7 mouse cellular contexts compared by ENCODE assay signal in genomic region chr6:146079261-146079660, GRCm38 (mm10).
A peak's percentile ranks its signal among the peaks of the same experiment; 100 is the strongest.
DNase-seq lines count a peak whose midpoint lies in the region; ATAC-seq and TF ChIP-seq lines count a peak whose summit lies in the region.

No protein-coding gene starts in this region.

- ATAC-seq in Patski: no peak
- ATAC-seq in forebrain, postnatal 0 days: peak; percentile 66
- peak; percentile 73 for ATAC-seq in megakaryocyte-erythroid progenitor cell, adult 5-6 weeks (replicated peaks; ENCODE audit: low FRiP score, low TSS enrichment, poor library complexity, severe bottlenecking)

- DNase-seq in Patski (ENCODE audit: low read depth, low spot score): no peak
- peak; percentile 45 for DNase-seq in c-Kit-positive CD71-positive TER-119-negative erythroid progenitor cells, embryonic 14.5 days (ENCODE audit: low read depth)
- peak; percentile 80 for DNase-seq in forebrain, postnatal 0 days
- peak; percentile 52 for DNase-seq in heart, postnatal 25 days (ENCODE audit: low spot score)
- peak; percentile 68 for DNase-seq in left cerebral cortex, adult 11 months (ENCODE audit: low spot score)
- peak; percentile 68 to 87 for DNase-seq in spleen, postnatal 10 days (ENCODE audit: low spot score in 2 of 2)

- CTCF ChIA-PET in Patski (lab: Charles Lee): interaction anchor here (0.9 to 2.9 kb wide), 22 partner anchors 11 to 232 kb away, joined by 3 to 9 read pairs (median 4); no protein-coding TSS in a partner anchor

- TF ChIP-seq CTCF in Patski (IDR thresholded peaks at IDR 0.05): peak; percentile 74
- TF ChIP-seq CTCF in forebrain, postnatal 0 days (IDR thresholded peaks at IDR 0.05; ENCODE audit: low read depth): peak; percentile 73

- in situ Hi-C loops in Patski (cut with MboI; ENCODE audit: low pct_unique_long_range_greater_than_20kb): no loop called here

- no peak overlapping the region for H3K4me2 ChIP-seq in forebrain, postnatal 0 days (ENCODE audit: low read depth)

- no peaks in the 10 kb centered on the region for H3K9me3 ChIP-seq in forebrain, postnatal 0 days (ENCODE audit: low read length)

- no peak overlapping the region for H3K4me3 ChIP-seq in forebrain, postnatal 0 days (ENCODE audit: low read depth, low read length)

- no peaks in the 10 kb centered on the region for H3K36me3 ChIP-seq in forebrain, postnatal 0 days (ENCODE audit: insufficient read depth)

- 47% methylated on average over 5 of the region's 5 CpGs for WGBS in forebrain, postnatal 0 days

- no peak overlapping the region for H3K9ac ChIP-seq in forebrain, postnatal 0 days

- no peaks in the 10 kb centered on the region for H3K4me1 ChIP-seq in forebrain, postnatal 0 days (ENCODE audit: insufficient read depth)

- H3K27me3 ChIP-seq in Patski: no peaks in the 10 kb centered on the region
- H3K27me3 ChIP-seq in forebrain, postnatal 0 days (ENCODE audit: insufficient read depth, low read length): no peaks in the 10 kb centered on the region

- POLR2A ChIA-PET in Patski (lab: Charles Lee): no interaction called here

- intact Hi-C loops in heart, postnatal 25 days (cut with DNase I): no loop called here

- no peak overlapping the region for H3K27ac ChIP-seq in forebrain, postnatal 0 days (ENCODE audit: low read depth, low read length)
